Mouse (Mus musculus) heart, postnatal 14 days (tissue): ENCODE results near the gene 4833439L19Rik. TPM values are rescaled to one million over a fixed set of nuclear protein-coding genes. Genes with fewer than 3 reads are reported as not detected.
"Not testable (repeated sequence)": the region's sequence is repeated elsewhere in the genome, so short reads cannot be mapped to it uniquely, and the experiment has no call there.

Source experiments
- DNase-seq, 2 experiments: peaks; one replicate each; pipeline ENCODE4 v3.0.0; 2021 to 2022
- intact Hi-C: fragments of 180-260 bp; cut with DNase I; formaldehyde crosslinking; loops from one replicate; pipeline ENCODE4 v1.15.1; 2025
- long read RNA-seq, 2 experiments: library from polyadenylated mRNA; stranded (forward); transcript quantifications; one replicate each; pipeline ENCODE4 v2.0.0; 2021
- total RNA-seq, 2 experiments: library from RNA; stranded (reverse); gene quantifications; 2 replicates each; pipeline ENCODE4 v1.2.3; 2021

The 4833439L19Rik gene
- total RNA-seq, result 100 to 1,000 TPM in 1 of 2 experiments, 10 to 100 TPM in 1; 98.6 to 102 TPM
- long read RNA-seq, experiment 1, transcript 4833439L19Rik-209 (5 exons, 946 nt), result minor isoform, 32 of 266 reads
- long read RNA-seq, experiment 1, transcript 4833439L19Rik-201 (9 exons, 2,727 nt), result major isoform, 81 of 266 reads
- long read RNA-seq, experiment 1, transcript 4833439L19Rik-208 (8 exons, 2,502 nt), result minor isoform, 9 of 266 reads
- long read RNA-seq, experiment 1, partial matches to known transcripts, result 30 of 266 reads
- long read RNA-seq, experiment 1, other reads (novel, unspliced or antisense), result 114 of 266 reads
- long read RNA-seq, experiment 2, transcript 4833439L19Rik-208 (8 exons, 2,502 nt), result minor isoform, 8 of 262 reads
- long read RNA-seq, experiment 2, transcript 4833439L19Rik-201 (9 exons, 2,727 nt), result major isoform, 100 of 262 reads
- long read RNA-seq, experiment 2, transcript 4833439L19Rik-209 (5 exons, 946 nt), result minor isoform, 20 of 262 reads
- long read RNA-seq, experiment 2, partial matches to known transcripts, result 27 of 262 reads
- long read RNA-seq, experiment 2, other reads (novel, unspliced or antisense), result 107 of 262 reads

GRCm38 (mm10) chr13:54565201-54565581, at the start of gene 4833439L19Rik:
4833439L19Rik (minus strand) TSS chr13:54565435.
- DNase-seq, result peak; percentile 93 to 97
- intact Hi-C loops, result loop anchor here (2.0 kb wide), 1 partner anchor 46 kb away; the partner anchor contains the start of gene Cltb

- intact Hi-C loops, DNase-seq: not testable (repeated sequence)
Measured at GRCm38 (mm10) chr13:54613141-54613540, 47.9 kb upstream of the 4833439L19Rik start.

GRCm38 (mm10) chr13:54610972-54611754, 45.9 kb upstream of the 4833439L19Rik start, which contains the start of gene Cltb:
Cltb (minus strand) TSS chr13:54611344.
- DNase-seq, result peak; percentile 94 to 95
- intact Hi-C loops, result loop anchor here (2.0 kb wide), 2 partner anchors 20 to 46 kb away; partner anchors contain the start of genes 4833439L19Rik, Higd2a and Nop16

- intact Hi-C loops, result loop anchor here (2.0 kb wide), 2 partner anchors 20 to 46 kb away; partner anchors contain the start of genes 4833439L19Rik, Higd2a and Nop16
- DNase-seq, result no peak
Measured at GRCm38 (mm10) chr13:54610613-54610971, 45.4 kb upstream of the 4833439L19Rik start.

GRCm38 (mm10) chr13:54609301-54609700, 44.1 kb upstream of the 4833439L19Rik start:
- DNase-seq, result no peak
- intact Hi-C loops, result no loop called here

DNA sequence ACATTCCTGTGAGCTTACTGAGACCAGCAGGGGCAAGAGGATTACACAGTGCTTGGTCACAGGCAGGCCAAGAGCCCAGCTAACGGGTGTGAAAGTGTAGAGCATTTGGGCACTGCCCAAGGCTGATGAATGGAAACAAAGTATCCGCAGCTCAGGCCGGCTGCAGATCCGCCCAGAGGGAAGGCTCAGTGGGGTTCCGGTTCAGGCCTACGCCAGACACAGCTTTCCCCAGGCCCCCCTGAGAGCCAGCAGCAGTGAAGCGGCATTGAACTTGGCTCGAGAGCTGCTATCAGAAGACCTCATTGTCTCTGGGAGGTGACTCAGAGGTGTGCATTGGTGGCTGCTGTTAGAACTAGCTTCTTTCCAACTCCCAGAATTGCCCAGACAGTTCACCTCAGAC, 43.4 kb upstream of the 4833439L19Rik start:
- intact Hi-C loops, result no loop called here
- peak; percentile 21 to 33 for DNase-seq

DNA sequence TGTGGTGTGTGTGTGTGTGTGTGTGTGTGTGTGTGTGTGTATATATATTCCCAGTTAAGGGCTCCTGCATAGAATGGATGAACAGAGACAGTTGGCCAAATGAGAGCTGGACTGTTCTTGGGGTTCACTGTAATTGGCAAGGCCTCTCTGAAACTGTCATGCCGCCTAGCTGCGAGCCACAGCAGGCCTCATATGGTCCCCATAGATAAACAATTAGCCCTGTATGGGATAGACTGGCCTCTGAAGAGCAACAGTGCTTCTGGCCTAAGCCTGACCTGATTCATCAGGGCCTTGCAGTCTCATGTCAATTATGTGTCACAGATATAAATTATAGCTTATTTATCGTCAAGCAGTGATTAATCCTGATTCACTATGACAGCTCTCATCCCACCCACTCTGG, 42.8 kb upstream of the 4833439L19Rik start:
- intact Hi-C loops, result no loop called here
- DNase-seq, result no peak

DNA sequence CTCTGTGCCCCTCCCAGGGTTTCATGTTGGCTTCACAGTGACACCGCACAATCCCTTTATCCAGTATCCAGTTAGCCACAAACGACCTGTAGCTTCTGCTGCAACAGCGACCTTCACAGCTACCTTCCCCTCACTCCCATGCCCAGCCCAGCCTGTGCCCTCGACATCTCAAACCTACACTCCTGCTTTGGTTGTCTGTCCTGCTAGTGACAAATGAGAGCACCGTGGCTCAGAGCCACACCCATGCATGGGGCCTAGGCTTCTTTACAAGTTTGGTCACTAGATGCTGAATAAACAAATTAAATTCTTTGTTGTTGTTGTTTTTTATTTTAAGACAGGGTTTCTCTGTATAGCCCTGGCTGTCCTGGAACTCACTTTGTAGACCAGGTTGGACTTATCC, 42.0 kb upstream of the 4833439L19Rik start:
- no peak for DNase-seq
- intact Hi-C loops, result no loop called here

DNA sequence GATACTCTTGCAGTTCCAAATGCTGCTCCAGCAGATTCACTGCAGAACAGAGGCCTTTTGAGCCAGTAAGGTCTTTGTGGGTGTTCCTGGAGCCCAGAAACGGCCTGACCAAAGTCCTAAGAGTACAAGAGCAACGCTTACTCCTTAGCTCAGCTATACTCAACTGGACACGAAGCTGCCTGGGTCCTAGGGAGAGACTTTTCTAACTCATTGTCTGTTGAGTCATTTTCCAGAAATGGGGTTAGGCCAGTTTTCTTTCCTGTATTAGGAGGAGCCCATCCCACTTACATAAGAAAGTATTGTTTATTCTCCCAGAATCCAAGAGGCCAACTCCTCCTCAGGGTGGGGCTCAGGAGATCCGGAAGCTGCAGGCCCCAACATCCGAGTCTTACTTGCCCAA, 40.2 kb upstream of the 4833439L19Rik start:
- no peak for DNase-seq
- intact Hi-C loops, result no loop called here

DNA sequence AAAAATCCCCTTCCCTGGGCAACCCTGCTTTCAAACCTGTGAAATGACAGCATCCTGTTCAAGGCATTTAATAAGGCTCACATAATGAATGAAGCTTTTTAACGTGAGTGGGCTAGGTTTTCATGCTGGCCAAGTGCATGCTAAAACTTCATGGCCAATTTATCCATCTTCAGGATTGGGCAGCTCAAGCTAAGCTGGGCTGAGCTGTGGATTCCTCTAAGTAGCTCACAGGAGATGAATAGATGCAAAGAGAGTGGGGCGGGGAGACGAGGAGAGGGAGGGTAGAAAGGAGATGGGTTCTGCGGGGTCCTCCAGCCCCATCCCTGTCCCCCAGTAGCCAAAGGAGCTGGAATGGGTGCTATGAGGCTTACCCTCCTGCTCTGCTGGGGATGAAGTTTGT, 39.0 kb upstream of the 4833439L19Rik start:
- no peak for DNase-seq
- intact Hi-C loops, result no loop called here

DNA sequence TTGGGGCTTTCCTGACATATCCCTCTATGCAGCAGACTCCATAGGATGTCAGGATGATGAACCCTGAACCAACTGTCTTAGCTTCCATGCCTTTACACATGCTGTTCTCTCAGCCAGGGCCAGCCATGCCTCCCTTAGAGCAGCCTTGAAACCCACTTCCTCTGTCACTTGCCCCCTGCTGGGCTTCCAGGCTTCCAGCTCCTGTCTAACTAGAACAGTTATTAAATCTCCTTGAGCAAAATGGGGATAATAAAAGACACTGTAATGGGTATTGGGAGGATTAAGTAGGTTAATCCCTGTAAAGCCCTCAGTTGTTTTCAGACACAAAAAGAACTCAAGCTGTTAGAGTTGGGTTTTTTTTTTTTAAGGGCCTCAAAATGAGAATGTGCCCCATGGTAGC, 38.3 kb upstream of the 4833439L19Rik start:
- intact Hi-C loops, result no loop called here
- DNase-seq, result no peak

DNA sequence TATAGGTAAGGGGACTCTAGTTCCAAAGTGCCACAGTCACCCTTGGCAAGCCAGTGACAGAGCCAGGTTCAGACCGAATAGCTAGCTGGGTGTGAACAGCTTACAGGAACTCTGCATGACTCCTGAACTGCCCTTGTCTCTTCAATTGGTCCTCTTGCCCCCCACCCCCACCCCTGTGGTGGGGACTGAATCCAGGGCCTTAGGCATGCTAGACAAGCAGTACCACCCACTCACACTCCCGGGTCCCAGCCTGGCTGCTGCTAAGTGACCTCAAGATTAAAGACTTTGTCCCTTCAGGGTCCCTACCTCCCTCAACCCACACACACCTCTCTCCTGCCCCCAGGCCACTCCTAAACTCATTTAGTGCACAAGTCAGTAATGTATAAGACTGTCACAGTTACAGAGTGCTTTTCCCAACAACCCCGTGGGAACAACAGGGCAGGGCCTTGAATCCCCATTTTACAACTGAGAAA, 37.4 kb upstream of the 4833439L19Rik start:
- no peak for DNase-seq
- intact Hi-C loops, result no loop called here

DNA sequence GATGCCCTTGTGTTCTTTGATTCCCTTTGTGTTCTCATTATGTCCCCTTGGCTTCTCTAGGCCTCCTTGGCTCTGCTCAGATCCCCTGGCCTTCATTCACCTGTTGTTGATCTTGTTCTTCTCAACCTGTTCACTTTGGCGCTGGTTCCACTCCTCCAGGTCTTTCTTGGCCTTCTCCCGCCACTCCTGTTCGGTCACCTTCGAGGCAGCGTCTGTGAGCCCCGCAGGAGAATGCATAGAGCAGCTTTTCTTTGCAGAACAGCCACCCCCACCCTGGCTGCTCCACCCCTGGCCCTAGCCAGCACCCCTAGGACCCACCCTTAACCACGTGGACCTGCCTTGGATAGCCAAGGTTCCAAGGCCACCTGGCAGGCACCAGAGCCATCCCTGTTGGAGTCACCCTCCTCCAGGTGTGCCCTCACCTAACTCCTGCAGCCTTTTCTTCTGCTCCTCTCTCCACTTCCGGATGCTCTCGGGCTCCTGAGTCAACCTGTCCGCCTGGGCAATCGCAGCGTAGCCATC, 33.4 kb upstream of the 4833439L19Rik start:
- intact Hi-C loops, result no loop called here

GRCm38 (mm10) chr13:54596870-54597269, 31.6 kb upstream of the 4833439L19Rik start:
- no peak for DNase-seq
- intact Hi-C loops, result no loop called here

More for the DNA sequence above, 33.4 kb upstream of the 4833439L19Rik start:
- no peak for DNase-seq

GRCm38 (mm10) chr13:54596107-54596690, 31.0 kb upstream of the 4833439L19Rik start:
- DNase-seq, result peak in 1 of 2 experiments; percentile 43
- intact Hi-C loops, result no loop called here

- intact Hi-C loops, result no loop called here
Measured at GRCm38 (mm10) chr13:54593617-54594016, 28.4 kb upstream of the 4833439L19Rik start.

DNA sequence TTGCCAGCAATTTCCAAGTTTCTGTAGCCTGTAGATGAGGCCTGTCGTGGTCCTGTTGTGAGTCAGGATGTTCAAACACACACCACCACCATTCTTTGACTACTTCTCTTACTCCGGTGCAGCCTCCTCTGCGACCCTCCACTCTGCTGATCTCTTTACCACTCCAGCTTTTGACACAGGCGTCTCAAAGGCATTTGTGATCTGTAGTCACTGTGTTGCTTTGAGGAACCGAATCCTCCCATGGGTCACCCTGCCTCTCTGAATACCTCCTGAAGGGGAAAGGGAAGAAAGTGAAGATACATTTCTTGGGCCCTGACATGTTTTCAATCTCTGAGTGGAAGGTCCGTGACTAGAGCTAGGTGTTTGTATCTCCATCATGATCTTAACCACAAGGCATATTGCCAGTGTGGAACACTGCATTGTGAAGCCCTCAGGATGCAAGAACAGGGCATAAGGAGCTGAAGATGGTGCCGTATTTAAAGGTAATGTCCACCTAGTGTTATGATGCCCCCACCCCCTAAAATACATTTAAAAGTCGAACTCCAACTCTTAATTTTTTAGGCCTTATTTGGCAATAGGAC, 26.6 kb upstream of the 4833439L19Rik start:
- DNase-seq, result no peak
- intact Hi-C loops, result loop anchor here (2.0 kb wide), 1 partner anchor 19 kb away; the partner anchor contains the start of gene Cltb

More at GRCm38 (mm10) chr13:54593617-54594016, 28.4 kb upstream of the 4833439L19Rik start:
- no peak for DNase-seq

GRCm38 (mm10) chr13:54589996-54590951, 25.0 kb upstream of the 4833439L19Rik start, which contains the start of the genes Nop16 and Higd2a:
Nop16 (minus strand) TSS chr13:54590090.
Higd2a (plus strand) TSS chr13:54590207.
- intact Hi-C loops, result loop anchor here (2.0 kb wide), 1 partner anchor 21 kb away; the partner anchor contains the start of gene Cltb

More at GRCm38 (mm10) chr13:54589996-54590951, 25.0 kb upstream of the 4833439L19Rik start, which contains the start of the genes Nop16 and Higd2a:
- peak; percentile 94 to 97 for DNase-seq
